Mouse (Mus musculus): ENCODE data around the gene Wdr43.

The Wdr43 gene

GRCm38 (mm10) chr17:71698619-71698956 lies 82.9 kb downstream of the Wdr43 start:
- no peak for DNase-seq (ENCODE audit: low spot score in 2 of 2)

- DNase-seq (ENCODE audit: low spot score in 2 of 2): no peak
Observed at GRCm38 (mm10) chr17:71705113-71705512, 89.4 kb downstream of the Wdr43 start.

GRCm38 (mm10) chr17:71705550-71706480 lies 90.1 kb downstream of the Wdr43 start:
- DNase-seq (ENCODE audit: low spot score in 2 of 2): peak; percentile 28 to 48

- DNase-seq (ENCODE audit: low spot score in 2 of 2): no peak
Observed at GRCm38 (mm10) chr17:71707715-71708114, 92.0 kb downstream of the Wdr43 start.

Measured in heart, adult 9 months (tissue).